Mouse (Mus musculus): ENCODE measurements around the gene Ehd4.

The Ehd4 gene

GRCm38 (mm10) chr2:120154361-120154894 is at the start of gene Ehd4:
Ehd4 (minus strand) TSS chr2:120154606.
- CTCF ChIA-PET: no interaction called here

- CTCF ChIA-PET: no interaction called here
Observed at GRCm38 (mm10) chr2:120203742-120204141, 49.3 kb upstream of the Ehd4 start.

GRCm38 (mm10) chr2:120200077-120200476 is 45.7 kb upstream of the Ehd4 start:
- CTCF ChIA-PET: no interaction called here

DNA sequence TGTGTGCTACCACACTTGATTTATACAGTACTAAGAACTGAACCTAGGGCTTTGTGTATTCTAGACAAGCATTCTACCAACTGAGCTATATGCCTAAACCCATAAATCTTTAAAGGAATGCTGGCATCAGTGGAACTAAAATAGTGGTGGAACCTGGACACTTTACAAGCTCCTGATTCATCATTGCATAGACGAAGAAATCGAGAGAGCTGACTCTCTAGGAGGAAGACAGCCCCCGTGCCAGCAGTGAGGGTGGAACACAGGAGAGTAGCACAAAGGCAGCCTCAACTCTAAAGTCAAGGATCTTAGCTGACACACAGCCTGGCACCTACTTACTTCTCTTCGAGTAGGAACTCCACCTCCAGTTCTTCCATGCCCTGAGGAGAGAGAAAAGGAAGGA is 33.8 kb upstream of the Ehd4 start:
- CTCF ChIA-PET: interaction anchor here (0.5 to 0.8 kb wide), 3 partner anchors 9 to 494 kb away, joined by 3 to 18 read pairs (median 7); no protein-coding TSS in a partner anchor

DNA sequence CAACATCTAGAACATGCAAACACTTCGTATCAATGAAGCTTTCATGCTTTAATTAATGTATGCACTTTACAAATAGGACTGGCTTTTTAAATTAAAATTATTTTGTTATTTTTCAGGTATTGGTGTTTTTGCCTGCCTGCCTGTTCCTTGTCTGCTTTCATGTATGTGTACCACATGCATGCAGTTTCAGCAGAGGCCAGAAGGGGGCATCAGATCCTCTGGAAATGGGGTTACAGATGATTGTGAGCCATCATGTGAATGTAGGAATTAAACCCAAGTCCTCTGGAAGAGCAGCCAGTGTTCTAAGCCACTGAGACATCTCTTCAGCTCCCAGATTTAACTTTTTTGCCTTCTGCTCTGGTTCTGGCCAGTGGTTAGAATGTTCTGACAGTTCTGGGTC is 33.2 kb upstream of the Ehd4 start:
- CTCF ChIA-PET: interaction anchor here (0.7 to 0.8 kb wide), 2 partner anchors 9 to 120 kb away, joined by 7 to 18 read pairs; no protein-coding TSS in a partner anchor

DNA sequence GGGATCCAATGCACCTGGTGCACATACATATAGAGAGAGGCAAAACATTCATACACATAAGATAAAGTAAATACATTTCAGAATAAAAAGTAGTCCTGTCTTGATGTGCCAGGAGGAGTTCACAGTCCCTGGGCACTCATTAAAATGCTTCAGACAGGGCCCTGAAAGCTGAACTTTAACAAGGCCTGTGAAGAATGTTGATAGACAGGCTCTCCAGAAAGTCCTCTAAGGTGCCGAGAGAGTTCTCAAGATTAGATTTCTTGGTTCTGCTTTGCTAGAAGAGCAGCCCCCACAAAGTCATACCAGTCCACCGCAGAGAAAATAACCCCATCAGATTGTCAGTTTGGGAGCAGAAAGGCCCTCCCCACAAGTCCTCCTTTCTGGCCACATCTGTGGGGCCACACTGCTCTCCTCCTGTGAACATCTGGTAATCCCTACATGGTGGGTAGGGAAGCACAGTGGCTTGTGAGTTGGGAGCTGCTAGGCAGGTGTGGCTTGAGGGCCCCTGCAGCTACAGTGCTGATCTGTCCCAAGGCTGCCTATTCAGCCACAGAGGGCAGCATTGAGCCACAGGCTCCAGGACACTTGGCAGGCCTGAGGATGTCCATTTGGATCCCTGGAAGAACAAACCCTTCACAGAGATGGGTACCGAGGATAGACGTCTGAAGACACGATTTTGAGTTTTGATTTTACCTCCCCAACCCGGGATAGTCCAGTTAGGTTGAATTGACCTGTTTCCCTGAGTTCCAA is 31.3 kb upstream of the Ehd4 start:
- CTCF ChIA-PET: no interaction called here

GRCm38 (mm10) chr2:120178936-120179335 is 24.5 kb upstream of the Ehd4 start:
- CTCF ChIA-PET: interaction anchor here (0.9 kb wide), 1 partner anchor 9 kb away, joined by 7 read pairs; no protein-coding TSS in a partner anchor

- CTCF ChIA-PET: interaction anchor here (0.6 to 0.9 kb wide), 2 partner anchors 15 to 1746 kb away, joined by 3 to 5 read pairs; no protein-coding TSS in a partner anchor
Observed at GRCm38 (mm10) chr2:120173718-120174117, 19.3 kb upstream of the Ehd4 start.

- CTCF ChIA-PET: interaction anchor here (0.6 to 1.2 kb wide), 4 partner anchors 24 to 88 kb away, joined by 3 to 6 read pairs (median 4); no protein-coding TSS in a partner anchor
Observed at GRCm38 (mm10) chr2:120171362-120171761, 17.0 kb upstream of the Ehd4 start.

- CTCF ChIA-PET: interaction anchor here (0.6 to 1.2 kb wide), 5 partner anchors 21 to 87 kb away, joined by 3 to 9 read pairs (median 6); no protein-coding TSS in a partner anchor
Observed at GRCm38 (mm10) chr2:120170726-120171125, 16.3 kb upstream of the Ehd4 start.

- CTCF ChIA-PET: interaction anchor here (0.7 to 1.8 kb wide), 5 partner anchors 18 to 199 kb away, joined by 3 to 5 read pairs (median 4); no protein-coding TSS in a partner anchor
Observed at GRCm38 (mm10) chr2:120169382-120169781, 15.0 kb upstream of the Ehd4 start.

- CTCF ChIA-PET: no interaction called here
Observed at GRCm38 (mm10) chr2:120167763-120168162, 13.4 kb upstream of the Ehd4 start.

DNA sequence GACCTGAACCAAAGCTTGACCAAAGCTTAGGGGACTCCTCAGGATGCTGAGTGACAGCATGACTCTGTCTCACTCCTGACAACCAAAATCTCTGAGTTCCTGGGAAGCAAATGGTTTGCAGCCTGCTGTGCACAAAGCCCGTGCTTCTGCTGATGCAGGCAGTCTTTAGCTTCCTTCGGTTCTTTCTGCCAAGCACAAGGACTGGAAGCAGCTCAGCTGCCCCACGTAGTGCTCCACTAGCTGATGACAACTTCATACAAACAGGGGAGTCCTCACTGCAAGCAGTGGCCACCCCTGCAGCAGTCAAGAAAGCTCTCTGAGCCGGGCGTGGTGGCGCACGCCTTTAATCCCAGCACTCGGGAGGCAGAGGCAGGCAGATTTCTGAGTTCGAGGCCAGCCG is 11.1 kb upstream of the Ehd4 start:
- CTCF ChIA-PET: no interaction called here

DNA sequence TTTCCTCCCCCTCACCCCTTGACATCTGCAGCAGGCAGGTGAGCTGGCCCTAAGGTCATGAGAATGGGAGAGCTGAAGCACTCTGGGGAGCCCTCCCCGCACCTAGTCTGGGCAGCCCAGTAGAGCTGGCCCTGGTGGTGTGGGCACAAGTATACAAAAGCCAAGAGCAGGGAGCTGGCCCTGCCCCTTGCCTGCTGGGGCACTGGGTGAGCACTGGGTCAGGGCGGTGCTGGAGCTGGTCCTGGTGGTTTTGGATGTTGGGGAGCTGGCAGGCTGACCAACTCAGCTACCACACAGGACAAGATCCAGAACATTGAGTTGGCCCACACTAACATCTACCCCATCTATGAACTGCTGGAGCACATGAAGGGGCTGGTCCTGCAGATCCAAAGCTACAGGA is 5.0 kb upstream of the Ehd4 start:
- CTCF ChIA-PET: interaction anchor here (0.6 to 0.7 kb wide), 2 partner anchors 55 to 181 kb away, joined by 3 to 11 read pairs; no protein-coding TSS in a partner anchor

GRCm38 (mm10) chr2:120158846-120159245 is 4.4 kb upstream of the Ehd4 start:
- CTCF ChIA-PET: interaction anchor here (0.6 to 1.0 kb wide), 3 partner anchors 14 to 52 kb away, joined by 3 to 6 read pairs (median 3); no protein-coding TSS in a partner anchor

GRCm38 (mm10) chr2:120158016-120158415 is 3.6 kb upstream of the Ehd4 start:
- CTCF ChIA-PET: interaction anchor here (0.6 to 1.0 kb wide), 3 partner anchors 15 to 51 kb away, joined by 3 to 6 read pairs (median 3); no protein-coding TSS in a partner anchor

DNA sequence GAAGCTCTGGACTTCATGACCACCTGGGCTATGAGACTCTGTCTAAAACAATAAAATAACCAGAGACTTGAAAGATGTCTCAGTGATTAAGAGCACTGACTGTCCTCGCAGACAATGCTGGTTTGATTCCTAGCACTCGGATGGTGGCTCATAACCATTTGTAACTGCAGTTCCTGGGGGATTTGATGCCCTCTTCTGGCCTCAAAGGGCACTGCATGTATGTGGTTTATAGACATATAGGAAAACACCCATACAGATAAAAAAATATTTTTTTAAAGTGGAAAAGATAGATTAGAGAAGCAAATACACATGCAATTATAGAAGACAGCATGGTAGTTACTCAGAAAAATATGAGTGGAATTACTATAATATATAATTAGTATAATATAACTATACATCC is 3.2 kb upstream of the Ehd4 start:
- CTCF ChIA-PET: interaction anchor here (1.1 kb wide), 1 partner anchor 22 kb away, joined by 3 read pairs; no protein-coding TSS in a partner anchor

- CTCF ChIA-PET: no interaction called here
Observed at GRCm38 (mm10) chr2:120153586-120154360, 633 bp downstream of the Ehd4 start.

GRCm38 (mm10) chr2:120150571-120150970 is 3.8 kb downstream of the Ehd4 start:
- CTCF ChIA-PET: no interaction called here

DNA sequence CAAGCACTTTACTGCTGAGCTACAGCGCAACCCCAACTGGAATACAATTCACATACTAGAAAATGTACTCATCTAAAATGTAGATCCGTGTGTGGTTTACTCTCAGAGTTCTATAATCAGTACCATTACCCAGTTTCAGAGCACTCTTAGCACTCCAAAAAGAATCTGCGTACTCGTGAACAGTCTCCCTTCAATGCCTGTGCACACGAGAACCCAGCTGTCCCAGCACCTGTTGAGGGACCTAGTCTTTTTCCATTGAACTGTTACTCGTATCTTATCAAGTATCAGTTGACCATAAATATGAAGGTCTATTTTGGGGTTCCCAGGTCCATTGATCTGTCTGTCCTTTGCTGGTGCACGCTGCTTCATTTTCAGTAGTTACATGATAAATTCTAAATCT is 4.8 kb downstream of the Ehd4 start:
- CTCF ChIA-PET: interaction anchor here (0.6 kb wide), 1 partner anchor 21 kb away, joined by 9 read pairs; no protein-coding TSS in a partner anchor

- CTCF ChIA-PET: no interaction called here
Observed at GRCm38 (mm10) chr2:120147999-120148398, 6.4 kb downstream of the Ehd4 start.

DNA sequence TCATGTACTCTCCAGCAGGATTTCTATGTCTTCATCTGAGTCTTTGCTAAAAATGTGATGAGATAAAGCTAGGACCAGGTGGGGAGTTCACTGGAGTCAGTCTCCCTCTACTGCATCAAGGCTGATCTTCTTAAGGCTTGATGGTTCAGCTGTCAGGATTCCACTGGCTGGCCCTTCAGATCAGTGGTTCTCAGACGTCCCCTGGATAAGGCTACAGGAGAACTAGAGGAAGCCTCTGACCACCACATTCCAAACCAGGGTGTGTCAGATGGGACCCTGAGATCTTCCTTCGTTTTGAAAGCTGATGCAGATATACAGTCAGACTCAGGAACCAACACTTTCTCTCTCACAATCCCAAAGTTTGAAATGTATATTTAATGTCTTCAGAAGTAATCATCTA is 7.0 kb downstream of the Ehd4 start:
- CTCF ChIA-PET: no interaction called here
